Mouse (Mus musculus): ENCODE results near the gene Wdr46. TPM values are rescaled to one million over a fixed set of nuclear protein-coding genes. Genes with fewer than 3 reads are reported as not detected.
"Not testable (repeated sequence)": the region's sequence is repeated elsewhere in the genome, so short reads cannot be mapped to it uniquely, and the experiment has no call there.

Gene Wdr46
- polyA plus RNA-seq, 1 experiment from 2014 or later: 31.8 TPM

- Histone ChIP-seq H3K4me3 (ENCODE audit: low read depth, low read length) (no peak overlapping the region), H3K9me3 (ENCODE audit: control insufficient read depth, low read length) (no peaks in the 10 kb centered on the region), H3K9ac (ENCODE audit: low read length) (no peak overlapping the region), H3K36me3 (ENCODE audit: control insufficient read depth, insufficient read depth, low read length) (no peaks in the 10 kb centered on the region), H3K4me2 (ENCODE audit: low read length) (no peak overlapping the region), H3K27ac (ENCODE audit: low read depth) (no peak overlapping the region), H3K4me1 (replicated peaks; ENCODE audit: control insufficient read depth, insufficient read depth, low read length) (no peaks in the 10 kb centered on the region), H3K27me3 (replicated peaks; ENCODE audit: control insufficient read depth, insufficient read depth, low read length) (peaks cover 8% of the 10 kb centered on the region; the same call in 1 of the 2 replicates)
- 35% methylated on average over 10 of the region's 10 CpGs for WGBS
- ATAC-seq (replicated peaks; ENCODE audit: low FRiP score, low TSS enrichment, low read depth) (no peak), DNase-seq (ENCODE audit: low spot score) (peak; percentile 78)
Observed at GRCm38 (mm10) chr17:33991788-33992664, 51.6 kb downstream of the Wdr46 start.

GRCm38 (mm10) chr17:33994959-33995358 is 54.5 kb downstream of the Wdr46 start:
- 88% methylated on average over 8 of the region's 8 CpGs for WGBS
- Histone ChIP-seq H3K4me1 (replicated peaks; ENCODE audit: control insufficient read depth, insufficient read depth, low read length) (0 out of 2 replicates have a peak, but pooled peaks cover 3% of the 10 kb centered on the region), H3K4me2 (ENCODE audit: low read length) (no peak overlapping the region), H3K27ac (ENCODE audit: low read depth) (no peak overlapping the region), H3K9me3 (ENCODE audit: control insufficient read depth, low read length) (no peaks in the 10 kb centered on the region), H3K36me3 (ENCODE audit: control insufficient read depth, insufficient read depth, low read length) (no peaks in the 10 kb centered on the region), H3K27me3 (replicated peaks; ENCODE audit: control insufficient read depth, insufficient read depth, low read length) (peaks cover 9% of the 10 kb centered on the region), H3K9ac (ENCODE audit: low read length) (no peak overlapping the region), H3K4me3 (ENCODE audit: low read depth, low read length) (no peak overlapping the region)
- ATAC-seq (replicated peaks; ENCODE audit: low FRiP score, low TSS enrichment, low read depth) (no peak), DNase-seq (ENCODE audit: low spot score) (no peak)

GRCm38 (mm10) chr17:33995651-33996050 is 55.2 kb downstream of the Wdr46 start:
- Histone ChIP-seq H3K4me3 (ENCODE audit: low read depth, low read length) (no peak overlapping the region), H3K4me1 (replicated peaks; ENCODE audit: control insufficient read depth, insufficient read depth, low read length) (0 out of 2 replicates have a peak, but pooled peaks cover 4% of the 10 kb centered on the region), H3K27ac (ENCODE audit: low read depth) (no peak overlapping the region), H3K9ac (ENCODE audit: low read length) (no peak overlapping the region), H3K27me3 (replicated peaks; ENCODE audit: control insufficient read depth, insufficient read depth, low read length) (peaks cover 14% of the 10 kb centered on the region), H3K36me3 (ENCODE audit: control insufficient read depth, insufficient read depth, low read length) (no peaks in the 10 kb centered on the region), H3K4me2 (ENCODE audit: low read length) (no peak overlapping the region), H3K9me3 (ENCODE audit: control insufficient read depth, low read length) (no peaks in the 10 kb centered on the region)
- DNase-seq (ENCODE audit: low spot score) (no peak), ATAC-seq (replicated peaks; ENCODE audit: low FRiP score, low TSS enrichment, low read depth) (no peak)
- WGBS: 32% methylated on average over 3 of the region's 3 CpGs

GRCm38 (mm10) chr17:33997025-33997424 is 56.6 kb downstream of the Wdr46 start:
- not testable (repeated sequence) for H3K9me3 ChIP-seq (ENCODE audit: control insufficient read depth, low read length); DNase-seq (ENCODE audit: low spot score); H3K9ac ChIP-seq (ENCODE audit: low read length); H3K4me2 ChIP-seq (ENCODE audit: low read length); H3K4me3 ChIP-seq (ENCODE audit: low read depth, low read length); ATAC-seq (replicated peaks; ENCODE audit: low FRiP score, low TSS enrichment, low read depth); H3K4me1 ChIP-seq (replicated peaks; ENCODE audit: control insufficient read depth, insufficient read depth, low read length); H3K36me3 ChIP-seq (ENCODE audit: control insufficient read depth, insufficient read depth, low read length); H3K27ac ChIP-seq (ENCODE audit: low read depth)
- peaks cover 23% of the 10 kb centered on the region for H3K27me3 ChIP-seq (replicated peaks; ENCODE audit: control insufficient read depth, insufficient read depth, low read length)
- 97% methylated on average over 2 of the region's 2 CpGs for WGBS

- 46% methylated on average over 5 of the region's 5 CpGs for WGBS
- not testable (repeated sequence) for H3K4me2 ChIP-seq (ENCODE audit: low read length); H3K4me1 ChIP-seq (replicated peaks; ENCODE audit: control insufficient read depth, insufficient read depth, low read length); ATAC-seq (replicated peaks; ENCODE audit: low FRiP score, low TSS enrichment, low read depth); H3K27ac ChIP-seq (ENCODE audit: low read depth); H3K36me3 ChIP-seq (ENCODE audit: control insufficient read depth, insufficient read depth, low read length); H3K9me3 ChIP-seq (ENCODE audit: control insufficient read depth, low read length); H3K9ac ChIP-seq (ENCODE audit: low read length); DNase-seq (ENCODE audit: low spot score); H3K4me3 ChIP-seq (ENCODE audit: low read depth, low read length)
- peaks cover 23% of the 10 kb centered on the region for H3K27me3 ChIP-seq (replicated peaks; ENCODE audit: control insufficient read depth, insufficient read depth, low read length)
Observed at GRCm38 (mm10) chr17:33998697-33999096, 58.2 kb downstream of the Wdr46 start.

Other genes with a start within 250 kb of the Wdr46 start
- 47.0 and 47.2 TPM in 2 replicates for gene March2, start 222.0 kb upstream of the Wdr46 start, polyA plus RNA-seq (2014; fragmentation: Nextera tagmentation; extraction: Ambion mirVana)
- gene Rab11b, start 180.1 kb upstream of the Wdr46 start, polyA plus RNA-seq (2014; fragmentation: Nextera tagmentation; extraction: Ambion mirVana): 209 and 261 TPM in 2 replicates
- 18.0 and 22.0 TPM in 2 replicates for gene Angptl4, start 158.8 kb upstream of the Wdr46 start, polyA plus RNA-seq (2014; fragmentation: Nextera tagmentation; extraction: Ambion mirVana)
- gene Kank3, start 130.1 kb upstream of the Wdr46 start, polyA plus RNA-seq (2014; fragmentation: Nextera tagmentation; extraction: Ambion mirVana): 28.0 and 28.8 TPM in 2 replicates
- 1,343 and 1,538 TPM in 2 replicates for gene Rps28, start 116.1 kb upstream of the Wdr46 start, polyA plus RNA-seq (2014; fragmentation: Nextera tagmentation; extraction: Ambion mirVana)
- gene Ndufa7, start 116.1 kb upstream of the Wdr46 start, polyA plus RNA-seq (2014; fragmentation: Nextera tagmentation; extraction: Ambion mirVana): 589 and 606 TPM in 2 replicates
- gene Cd320, start 97.6 kb upstream of the Wdr46 start, polyA plus RNA-seq (2014; fragmentation: Nextera tagmentation; extraction: Ambion mirVana): 77.8 and 86.7 TPM in 2 replicates
- not detected in 2 replicates for gene Gm7029, start 66.8 kb upstream of the Wdr46 start, polyA plus RNA-seq (2014; fragmentation: Nextera tagmentation; extraction: Ambion mirVana)
- gene Kifc1, start 50.0 kb upstream of the Wdr46 start, polyA plus RNA-seq (2014; fragmentation: Nextera tagmentation; extraction: Ambion mirVana): 6.7 and 9.4 TPM in 2 replicates
- 0.23 TPM in 2 replicates for gene Platr17, start 35.5 kb upstream of the Wdr46 start, polyA plus RNA-seq (2014; fragmentation: Nextera tagmentation; extraction: Ambion mirVana)
- 41.8 and 42.7 TPM in 2 replicates for gene Daxx, start 31.2 kb upstream of the Wdr46 start, polyA plus RNA-seq (2014; fragmentation: Nextera tagmentation; extraction: Ambion mirVana)
- gene Tapbp, start 24.8 kb upstream of the Wdr46 start, polyA plus RNA-seq (2014; fragmentation: Nextera tagmentation; extraction: Ambion mirVana): 32.3 and 32.5 TPM in 2 replicates
- gene Zbtb22, start 24.8 kb upstream of the Wdr46 start, polyA plus RNA-seq (2014; fragmentation: Nextera tagmentation; extraction: Ambion mirVana): 9.4 and 9.8 TPM in 2 replicates
- 31.3 and 34.5 TPM in 2 replicates for gene Rgl2, start 11.1 kb upstream of the Wdr46 start, polyA plus RNA-seq (2014; fragmentation: Nextera tagmentation; extraction: Ambion mirVana)
- gene Pfdn6, start 317 bp upstream of the Wdr46 start, polyA plus RNA-seq (2014; fragmentation: Nextera tagmentation; extraction: Ambion mirVana): 163 and 175 TPM in 2 replicates
- gene B3galt4, start 10.8 kb downstream of the Wdr46 start, polyA plus RNA-seq (2014; fragmentation: Nextera tagmentation; extraction: Ambion mirVana): 3.7 and 4.9 TPM in 2 replicates
- gene Vps52, start 15.2 kb downstream of the Wdr46 start, polyA plus RNA-seq (2014; fragmentation: Nextera tagmentation; extraction: Ambion mirVana): 32.4 and 35.3 TPM in 2 replicates
- 2,375 and 2,437 TPM in 2 replicates for gene Rps18, start 15.3 kb downstream of the Wdr46 start, polyA plus RNA-seq (2014; fragmentation: Nextera tagmentation; extraction: Ambion mirVana)
- 105 and 137 TPM in 2 replicates for gene H2-K1, start 59.7 kb downstream of the Wdr46 start, polyA plus RNA-seq (2014; fragmentation: Nextera tagmentation; extraction: Ambion mirVana)
- 4.4 and 5.9 TPM in 2 replicates for gene Ring1, start 84.0 kb downstream of the Wdr46 start, polyA plus RNA-seq (2014; fragmentation: Nextera tagmentation; extraction: Ambion mirVana)
- 49.7 and 53.6 TPM in 2 replicates for gene H2-Ke6, start 87.4 kb downstream of the Wdr46 start, polyA plus RNA-seq (2014; fragmentation: Nextera tagmentation; extraction: Ambion mirVana)
- gene Slc39a7, start 91.0 kb downstream of the Wdr46 start, polyA plus RNA-seq (2014; fragmentation: Nextera tagmentation; extraction: Ambion mirVana): 86.4 and 89.5 TPM in 2 replicates
- 21.5 and 28.5 TPM in 2 replicates for gene Rxrb, start 91.2 kb downstream of the Wdr46 start, polyA plus RNA-seq (2014; fragmentation: Nextera tagmentation; extraction: Ambion mirVana)
- 0.44 and 0.66 TPM in 2 replicates for gene Col11a2, start 98.8 kb downstream of the Wdr46 start, polyA plus RNA-seq (2014; fragmentation: Nextera tagmentation; extraction: Ambion mirVana)
- 0.75 and 1.1 TPM in 2 replicates for gene H2-Oa, start 151.7 kb downstream of the Wdr46 start, polyA plus RNA-seq (2014; fragmentation: Nextera tagmentation; extraction: Ambion mirVana)
- gene H2-DMa, start 178.9 kb downstream of the Wdr46 start, polyA plus RNA-seq (2014; fragmentation: Nextera tagmentation; extraction: Ambion mirVana): 11.0 and 13.5 TPM in 2 replicates
- 124 and 144 TPM in 2 replicates for gene Brd2, start 182.0 kb downstream of the Wdr46 start, polyA plus RNA-seq (2014; fragmentation: Nextera tagmentation; extraction: Ambion mirVana)
- gene H2-DMb2, start 202.6 kb downstream of the Wdr46 start, polyA plus RNA-seq (2014; fragmentation: Nextera tagmentation; extraction: Ambion mirVana): 0.15 and 0.42 TPM in 2 replicates
- 1.7 and 1.8 TPM in 2 replicates for gene H2-DMb1, start 212.4 kb downstream of the Wdr46 start, polyA plus RNA-seq (2014; fragmentation: Nextera tagmentation; extraction: Ambion mirVana)
- 4.2 and 4.9 TPM in 2 replicates for gene Tap1, start 246.9 kb downstream of the Wdr46 start, polyA plus RNA-seq (2014; fragmentation: Nextera tagmentation; extraction: Ambion mirVana)
- gene Psmb9, start 247.1 kb downstream of the Wdr46 start, polyA plus RNA-seq (2014; fragmentation: Nextera tagmentation; extraction: Ambion mirVana): 4.6 and 4.7 TPM in 2 replicates